ENCODE assay signal across 9 mouse cellular contexts in genomic region chr4:138866413-138866812, GRCm38 (mm10). TPM values are rescaled to one million over a fixed set of nuclear protein-coding genes. Genes with fewer than 3 reads are reported as not detected.
DNase-seq lines count a peak whose midpoint lies in the region; ATAC-seq and TF ChIP-seq lines count a peak whose summit lies in the region.
"Had no signal": no experiment of that assay in that cellular context is flagged by ENCODE, and none has a peak within 500 bp of the region (broad histone marks: within the 10 kb centered on the region; RNA-seq: fewer than 3 reads in every experiment).

No protein-coding gene starts in this region.

- no peak overlapping the region for H3K4me3 ChIP-seq in gastrocnemius, adult 2 months

- intact Hi-C loops in gastrocnemius, adult 2 months (cut with DNase I), result loop anchor here (1.0 kb wide), 1 partner anchor 18 kb away; no protein-coding TSS in a partner anchor

- H3K27ac ChIP-seq in gastrocnemius, adult 2 months, result no peak overlapping the region

- peak; percentile 95 for TF ChIP-seq CTCF in gastrocnemius, adult 2 months (IDR thresholded peaks at IDR 0.05)

- 11% methylated on average over 7 of the region's 7 CpGs for WGBS in large intestine, adult 2 months

- peak; percentile 68 for DNase-seq in CD4-positive helper T cell, adult 2 months (ENCODE audit: low read depth, low spot score)
- peak; percentile 81 for DNase-seq in ES-CJ7 (ENCODE audit: low read depth, low spot score)
- peak; percentile 48 for DNase-seq in c-Kit-positive CD71-positive TER-119-positive erythroid progenitor cells, embryonic 14.5 days (ENCODE audit: low spot score)
- DNase-seq in gastrocnemius, adult 2 months, result peak; percentile 71
- peak; percentile 57 for DNase-seq in large intestine, adult 2 months (ENCODE audit: low read depth, low spot score)
- DNase-seq in lung, postnatal 25 days (ENCODE audit: low spot score), result peak; percentile 83
- DNase-seq in right cerebral cortex, postnatal 14 days, result peak; percentile 73

- no peak for ATAC-seq in activated CD4-positive, CD25-positive, alpha-beta regulatory T cell, adult 4 months

RNA-seq across cellular contexts. Expression of gene Pla2g5, which starts 3.1 kb away (rescaled TPM):
- 1 to 10 TPM in 1 of 2 experiments, under 1 TPM in 1; 0.92 to 2.1 TPM for total RNA-seq in gastrocnemius, adult 2 months (2021)
- polyA plus RNA-seq in large intestine, adult 2 months (2012; rRNA removed), result 35.3 and 72.0 TPM in 2 replicates
- not detected for polyA plus RNA-seq in activated CD4-positive, CD25-positive, alpha-beta regulatory T cell, adult 4 months (2017; shearing (Covaris generic))

RNA-seq across cellular contexts. Expression of gene Gm13030, which starts 7.4 kb away (rescaled TPM):
- not detected for total RNA-seq in gastrocnemius, adult 2 months (2021)
- polyA plus RNA-seq in large intestine, adult 2 months (2012; rRNA removed), result not detected in 2 replicates
- not detected for polyA plus RNA-seq in activated CD4-positive, CD25-positive, alpha-beta regulatory T cell, adult 4 months (2017; shearing (Covaris generic))
- total RNA-seq: layer of hippocampus, postnatal 36 days had no signal

RNA-seq across cellular contexts. Expression of gene Pla2g2e, which starts 11.3 kb away (rescaled TPM):
- total RNA-seq in gastrocnemius, adult 2 months (2021), result not detected
- polyA plus RNA-seq in large intestine, adult 2 months (2012; rRNA removed), result 0.63 and 0.67 TPM in 2 replicates
- not detected for polyA plus RNA-seq in activated CD4-positive, CD25-positive, alpha-beta regulatory T cell, adult 4 months (2017; shearing (Covaris generic))
- total RNA-seq: layer of hippocampus, postnatal 36 days had no signal

RNA-seq across cellular contexts. Expression of gene Otud3, which starts 47.3 kb away (rescaled TPM):
- 10 to 100 TPM; 15.7 to 17.2 TPM for total RNA-seq in gastrocnemius, adult 2 months (2021)
- 5.5 and 10.8 TPM in 2 replicates for polyA plus RNA-seq in large intestine, adult 2 months (2012; rRNA removed)
- under 1 TPM in 1 of 2 experiments, not detected in 1; 0.66 TPM for polyA plus RNA-seq in activated CD4-positive, CD25-positive, alpha-beta regulatory T cell, adult 4 months (2017; shearing (Covaris generic))

Comparison
In these comparisons a context has a peak if more than half of its experiments do, and no peak if none do; other contexts are left out.
1. RNA of gene Pla2g5, which starts 3.1 kb away (polyA plus RNA-seq): 35.3 to 72.0 TPM in large intestine, adult 2 months; not detected in activated CD4-positive, CD25-positive, alpha-beta regulatory T cell, adult 4 months; every median in the first group is over 10 times any median in the second.
2. Peak in every context shown above with its lines, with median percentiles within 50 percentile points of each other: DNase-seq.